Comparison of ENCODE assay signal across 18 mouse cellular contexts in genomic region chr2:59671671-59672070, GRCm38 (mm10). TPM values are rescaled to one million over a fixed set of nuclear protein-coding genes. Genes with fewer than 3 reads are reported as not detected.
A peak's percentile ranks its signal among the peaks of the same experiment; 100 is the strongest.
DNase-seq lines count a peak whose midpoint lies in the region; ATAC-seq lines count a peak whose summit lies in the region.
"Had no signal": no experiment of that assay in that cellular context is flagged by ENCODE, and none has a peak within 500 bp of the region (broad histone marks: within the 10 kb centered on the region; RNA-seq: fewer than 3 reads in every experiment).

No protein-coding gene starts in this region.

- peak overlapping the region; percentile 90 for H3K27ac ChIP-seq in heart, embryonic 12.5 days (ENCODE audit: poor library complexity, severe bottlenecking)
- H3K27ac ChIP-seq in kidney, embryonic 15.5 days, result peak overlapping the region; percentile 91
- peak overlapping the region; percentile 87 for H3K27ac ChIP-seq in brown adipose tissue, adult 24 weeks (replicated peaks; ENCODE audit: low read depth, low read length)
- H3K27ac ChIP-seq in embryonic facial prominence, embryonic 14.5 days (replicated peaks; ENCODE audit: low read depth, low read length), result no peak overlapping the region
- H3K27ac ChIP-seq: midbrain, embryonic 12.5 days; neural tube, embryonic 12.5 days had no signal

- no peaks in the 10 kb centered on the region; the same call in 1 of the 2 replicates for H3K36me3 ChIP-seq in heart, embryonic 12.5 days
- H3K36me3 ChIP-seq in kidney, embryonic 15.5 days, result peaks cover 11% of the 10 kb centered on the region; the same call in 1 of the 2 replicates
- no peaks in the 10 kb centered on the region for H3K36me3 ChIP-seq in embryonic facial prominence, embryonic 14.5 days (ENCODE audit: control insufficient read depth, insufficient read depth, low read length)
- H3K36me3 ChIP-seq: midbrain, embryonic 12.5 days; neural tube, embryonic 12.5 days had no signal

- H3K4me1 ChIP-seq in heart, embryonic 12.5 days (replicated peaks), result peaks cover 71% of the 10 kb centered on the region
- peaks cover 70% of the 10 kb centered on the region for H3K4me1 ChIP-seq in kidney, embryonic 15.5 days
- H3K4me1 ChIP-seq in brown adipose tissue, adult 24 weeks (ENCODE audit: control insufficient read depth, insufficient read depth, insufficient read length, low read length), result peaks cover 50% of the 10 kb centered on the region
- H3K4me1 ChIP-seq in embryonic facial prominence, embryonic 14.5 days (ENCODE audit: control insufficient read depth, insufficient read depth, low read length), result peaks cover 42% of the 10 kb centered on the region

- ATAC-seq in heart, embryonic 12.5 days (ENCODE audit: insufficient number of reproducible peaks, low FRiP score), result no peak
- no peak; the same call in 1 of the 2 replicates for ATAC-seq in kidney, embryonic 15.5 days (replicated peaks; ENCODE audit: low FRiP score)
- ATAC-seq in embryonic facial prominence, embryonic 14.5 days (ENCODE audit: low read depth), result 0 out of 2 replicates have a peak, but pooled peaks have one; percentile 2
- ATAC-seq: forebrain, embryonic 14.5 days; inflammation-experienced regulatory T-cells, adult 6 months had no signal

- no peak overlapping the region for H3K4me2 ChIP-seq in heart, embryonic 12.5 days
- H3K4me2 ChIP-seq in kidney, embryonic 15.5 days, result peak overlapping the region; percentile 49
- no peak overlapping the region for H3K4me2 ChIP-seq in embryonic facial prominence, embryonic 14.5 days (ENCODE audit: low read depth, low read length)
- H3K4me2 ChIP-seq: liver, embryonic 11.5 days; midbrain, embryonic 12.5 days; neural tube, embryonic 12.5 days had no signal

- H3K9ac ChIP-seq in heart, embryonic 12.5 days, result peak overlapping the region; percentile 11; the same call in 1 of the 2 replicates
- H3K9ac ChIP-seq in kidney, embryonic 15.5 days, result 0 out of 2 replicates have a peak overlapping the region, but pooled peaks have one; percentile 14
- H3K9ac ChIP-seq in embryonic facial prominence, embryonic 14.5 days (ENCODE audit: low read depth, low read length), result no peak overlapping the region
- H3K9ac ChIP-seq: midbrain, embryonic 12.5 days; neural tube, embryonic 12.5 days had no signal

- intact Hi-C loops in heart, postnatal 36 days (cut with DNase I), result loop anchor here (2.0 kb wide), 3 partner anchors 43 to 73 kb away; partner anchors contain the start of gene Tanc1

- no peak overlapping the region for H3K4me3 ChIP-seq in heart, embryonic 12.5 days
- H3K4me3 ChIP-seq in kidney, embryonic 15.5 days (replicated peaks), result no peak overlapping the region
- no peak overlapping the region for H3K4me3 ChIP-seq in brown adipose tissue, adult 24 weeks (ENCODE audit: insufficient read depth, low read depth, low read length)
- no peak overlapping the region for H3K4me3 ChIP-seq in embryonic facial prominence, embryonic 14.5 days (ENCODE audit: low read depth, low read length)
- H3K4me3 ChIP-seq: midbrain, embryonic 12.5 days; neural tube, embryonic 12.5 days had no signal

- H3K27me3 ChIP-seq in heart, embryonic 12.5 days (replicated peaks), result no peaks in the 10 kb centered on the region
- no peaks in the 10 kb centered on the region for H3K27me3 ChIP-seq in kidney, embryonic 15.5 days
- H3K27me3 ChIP-seq in embryonic facial prominence, embryonic 14.5 days (replicated peaks; ENCODE audit: control insufficient read depth, insufficient read depth, low read length), result no peaks in the 10 kb centered on the region
- H3K27me3 ChIP-seq: neural tube, embryonic 12.5 days had no signal

- H3K9me3 ChIP-seq in heart, embryonic 12.5 days (replicated peaks), result no peaks in the 10 kb centered on the region
- H3K9me3 ChIP-seq in kidney, embryonic 15.5 days (replicated peaks), result no peaks in the 10 kb centered on the region
- 0 out of 2 replicates have a peak, but pooled peaks cover 4% of the 10 kb centered on the region for H3K9me3 ChIP-seq in embryonic facial prominence, embryonic 14.5 days (ENCODE audit: control insufficient read depth, low read length)
- H3K9me3 ChIP-seq: midbrain, embryonic 12.5 days; neural tube, embryonic 12.5 days had no signal

- no peak for DNase-seq in heart, postnatal 36 days
- DNase-seq in kidney, postnatal 36 days, result no peak
- DNase-seq in embryonic facial prominence, embryonic 14.5 days (ENCODE audit: low spot score), result no peak
- no peak for DNase-seq in cerebellum, adult 11-12 months
- DNase-seq: cerebellum, adult 8-10 months; gastrocnemius, postnatal 36 days; kidney, postnatal 25 days; left cerebral cortex, postnatal 4 days; lung, adult 2 months; right cerebral cortex, postnatal 4 days had no signal

- WGBS in heart, embryonic 12.5 days, result 62% methylated on average over 8 of the region's 8 CpGs
- 24% methylated on average over 8 of the region's 8 CpGs for WGBS in kidney, embryonic 15.5 days
- 44% methylated on average over 8 of the region's 8 CpGs for WGBS in embryonic facial prominence, embryonic 14.5 days

RNA-seq across cellular contexts. Expression of gene Tanc1, which starts 59.8 kb away (rescaled TPM):
- polyA plus RNA-seq in heart, embryonic 12.5 days (2016; fragmentation: Nextera tagmentation; extraction: Ambion mirVana), result 37.4 and 40.9 TPM in 2 replicates
- total RNA-seq in heart, postnatal 36 days (2021), result 10 to 100 TPM; 26.6 to 29.8 TPM
- 50.2 and 58.3 TPM in 2 replicates for polyA plus RNA-seq in kidney, embryonic 15.5 days (2015; fragmentation: Nextera tagmentation; extraction: Ambion mirVana)
- polyA plus RNA-seq in brown adipose tissue, adult 24 weeks (2012; ENCODE audit: insufficient read depth, insufficient read length, missing spikeins), result 9.7 and 12.9 TPM in 2 replicates
- 22.7 and 24.8 TPM in 2 replicates for polyA plus RNA-seq in embryonic facial prominence, embryonic 14.5 days (2014; fragmentation: Nextera tagmentation; extraction: Ambion mirVana)
